Mouse (Mus musculus) T-helper 1 cell (primary cell): ENCODE measurements around the gene Camsap2.

Experiments used
- in situ Hi-C: fragments of 300-600 bp; cut with MboI, MseI; formaldehyde crosslinking; loops from one replicate; pipeline ENCODE4 v1.15.1; 2025; ENCODE audit warnings: high pct_unique_total_duplicates

Gene Camsap2

GRCm38 (mm10) chr1:136226626-136227025, 119.3 kb downstream of the Camsap2 start:
- in situ Hi-C loops = no loop called here

GRCm38 (mm10) chr1:136225846-136226245, 120.1 kb downstream of the Camsap2 start:
- in situ Hi-C loops = no loop called here

- in situ Hi-C loops = no loop called here
Observed at GRCm38 (mm10) chr1:136223758-136224342, 122.1 kb downstream of the Camsap2 start.

- in situ Hi-C loops = no loop called here
Observed at GRCm38 (mm10) chr1:136222386-136222785, 123.5 kb downstream of the Camsap2 start.

- in situ Hi-C loops = no loop called here
Observed at GRCm38 (mm10) chr1:136220037-136220871, 125.7 kb downstream of the Camsap2 start.
